Mouse (Mus musculus): ENCODE data around the gene Foxred2.

The Foxred2 gene

GRCm38 (mm10) chr15:77949061-77949460, 7.5 kb downstream of the Foxred2 start:
- no peak for DNase-seq (ENCODE audit: low read depth, low spot score)

- DNase-seq (ENCODE audit: low read depth, low spot score): no peak
Measured at GRCm38 (mm10) chr15:77945711-77946110, 10.8 kb downstream of the Foxred2 start.

GRCm38 (mm10) chr15:77941563-77941962, 15.0 kb downstream of the Foxred2 start:
- no peak for DNase-seq (ENCODE audit: low read depth, low spot score)

- no peak for DNase-seq (ENCODE audit: low read depth, low spot score)
Measured at GRCm38 (mm10) chr15:77938516-77938915, 18.0 kb downstream of the Foxred2 start.

- peak; percentile 83 for DNase-seq (ENCODE audit: low read depth, low spot score)
Measured at GRCm38 (mm10) chr15:77935673-77936375, 20.7 kb downstream of the Foxred2 start.

GRCm38 (mm10) chr15:77934968-77935367, 21.6 kb downstream of the Foxred2 start:
- DNase-seq (ENCODE audit: low read depth, low spot score): no peak

- DNase-seq (ENCODE audit: low read depth, low spot score): no peak
Measured at GRCm38 (mm10) chr15:77934326-77934725, 22.2 kb downstream of the Foxred2 start.

GRCm38 (mm10) chr15:77933770-77934169, 22.8 kb downstream of the Foxred2 start:
- no peak for DNase-seq (ENCODE audit: low read depth, low spot score)

- no peak for DNase-seq (ENCODE audit: low read depth, low spot score)
Measured at GRCm38 (mm10) chr15:77933222-77933621, 23.3 kb downstream of the Foxred2 start.

GRCm38 (mm10) chr15:77931689-77932016, 24.9 kb downstream of the Foxred2 start:
- DNase-seq (ENCODE audit: low read depth, low spot score): no peak

GRCm38 (mm10) chr15:77930986-77931688, 25.4 kb downstream of the Foxred2 start:
- no peak for DNase-seq (ENCODE audit: low read depth, low spot score)

- DNase-seq (ENCODE audit: low read depth, low spot score): no peak
Measured at GRCm38 (mm10) chr15:77929804-77930203, 26.7 kb downstream of the Foxred2 start.

- DNase-seq (ENCODE audit: low read depth, low spot score): peak; percentile 99
Measured at GRCm38 (mm10) chr15:77928673-77929331, 27.7 kb downstream of the Foxred2 start, which contains the start of gene Txn2. Gene Txn2, minus strand, starts transcription at chr15:77929006.

GRCm38 (mm10) chr15:77928091-77928490, 28.4 kb downstream of the Foxred2 start:
- no peak for DNase-seq (ENCODE audit: low read depth, low spot score)

- no peak for DNase-seq (ENCODE audit: low read depth, low spot score)
Measured at GRCm38 (mm10) chr15:77926921-77927320, 29.6 kb downstream of the Foxred2 start.

- DNase-seq (ENCODE audit: low read depth, low spot score): no peak
Measured at GRCm38 (mm10) chr15:77925195-77925594, 31.3 kb downstream of the Foxred2 start.

GRCm38 (mm10) chr15:77923267-77924035, 33.1 kb downstream of the Foxred2 start:
- no peak for DNase-seq (ENCODE audit: low read depth, low spot score)

GRCm38 (mm10) chr15:77922710-77923109, 33.8 kb downstream of the Foxred2 start:
- DNase-seq (ENCODE audit: low read depth, low spot score): no peak

GRCm38 (mm10) chr15:77921636-77922035, 34.9 kb downstream of the Foxred2 start:
- no peak for DNase-seq (ENCODE audit: low read depth, low spot score)

GRCm38 (mm10) chr15:77920511-77921462, 35.7 kb downstream of the Foxred2 start:
- no peak for DNase-seq (ENCODE audit: low read depth, low spot score)

- DNase-seq (ENCODE audit: low read depth, low spot score): no peak
Measured at GRCm38 (mm10) chr15:77919441-77919840, 37.1 kb downstream of the Foxred2 start.

Measured in brain, embryonic 18.5 days (tissue).